Mouse (Mus musculus) olfactory bulb, adult 2 months (tissue): ENCODE measurements around the gene Gm21830.

Experiments
- CTCF ChIP-seq: fragments of 200-500 bp; IDR thresholded peaks from 2 replicates; pipeline ENCODE4 v1.5.1; 2012; ENCODE audit warnings: low read depth, mild to moderate bottlenecking, low read length, moderate library complexity; ENCODE audit not compliant: insufficient read depth
- POLR2A ChIP-seq: fragments of 200-500 bp; IDR thresholded peaks from 2 replicates; pipeline ENCODE4 v1.6.1; 2012; ENCODE audit warnings: mild to moderate bottlenecking, low read depth, low read length, moderate library complexity; ENCODE audit not compliant: insufficient read depth

- TF ChIP-seq CTCF (no peak), POLR2A (no peak)
Measured at GRCm38 (mm10) chr2:67445780-67446179, 32.3 kb downstream of the Gm21830 start, which contains the start of gene Xirp2.
